10 mouse cellular contexts compared by ENCODE assay signal in the genomic region with DNA sequence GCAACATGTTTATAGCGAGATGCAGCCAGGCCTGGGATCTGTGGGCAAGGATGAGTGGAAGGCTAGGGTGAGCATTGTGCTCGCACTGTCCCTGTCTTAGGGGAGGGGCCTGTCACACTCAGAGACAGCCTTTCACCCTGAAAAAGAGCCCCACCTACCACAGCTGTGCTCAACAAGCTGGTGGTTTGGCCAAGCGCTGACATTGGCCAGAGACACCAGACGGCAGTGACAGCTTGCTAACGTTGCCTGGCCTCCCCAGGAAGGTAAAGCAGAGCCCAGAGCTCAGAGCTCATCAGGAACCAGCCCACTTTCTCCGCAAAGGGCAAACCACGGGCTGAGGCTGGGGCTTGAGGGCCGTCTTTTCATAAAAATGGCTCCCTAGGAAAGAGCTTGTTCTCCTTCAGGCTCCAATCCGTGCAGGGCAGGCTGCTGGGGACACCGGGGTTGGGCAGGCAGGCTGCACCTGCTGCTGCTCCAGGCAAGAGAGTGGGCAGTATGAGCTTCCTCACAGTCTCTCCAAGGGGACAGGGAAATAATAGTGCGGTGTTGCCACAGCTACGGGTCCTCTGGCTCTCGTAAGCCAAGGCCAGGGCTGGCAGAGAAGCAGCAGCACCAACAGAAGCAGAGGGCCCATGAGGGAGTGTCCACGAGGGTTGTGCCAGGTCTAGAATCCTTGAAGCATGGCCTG. TPM values are rescaled to one million over a fixed set of nuclear protein-coding genes. Genes with fewer than 3 reads are reported as not detected.
DNase-seq lines count a peak whose midpoint lies in the region; ATAC-seq and TF ChIP-seq lines count a peak whose summit lies in the region.
"Had no signal": no experiment of that assay in that cellular context is flagged by ENCODE, and none has a peak within 500 bp of the region (broad histone marks: within the 10 kb centered on the region; RNA-seq: fewer than 3 reads in every experiment).

No protein-coding gene starts in this region.

- WGBS in heart, embryonic 14.5 days = 36% methylated on average over 14 of the region's 14 CpGs
- WGBS in midbrain, embryonic 13.5 days = 37% methylated on average over 14 of the region's 14 CpGs

- H3K9ac ChIP-seq in heart, embryonic 14.5 days (ENCODE audit: low read length) = peak overlapping the region; percentile 27; the same call in 1 of the 2 replicates
- peak overlapping the region; percentile 5; the same call in 1 of the 2 replicates for H3K9ac ChIP-seq in midbrain, embryonic 13.5 days (replicated peaks)
- H3K9ac ChIP-seq: stomach, embryonic 15.5 days had no signal

- H3K4me2 ChIP-seq in heart, embryonic 14.5 days (ENCODE audit: low read length) = no peak overlapping the region
- no peak overlapping the region for H3K4me2 ChIP-seq in midbrain, embryonic 13.5 days (replicated peaks)
- H3K4me2 ChIP-seq: stomach, embryonic 15.5 days had no signal

- no peak for TF ChIP-seq CTCF in cortical plate, adult 2 months (IDR thresholded peaks at IDR 0.05; ENCODE audit: extremely low read depth, insufficient read depth, low read length)

- ATAC-seq in heart, embryonic 14.5 days (ENCODE audit: insufficient number of reproducible peaks, insufficient read depth, low FRiP score, low read depth) = 0 out of 2 replicates have a peak, but pooled peaks have one; percentile 36
- ATAC-seq in midbrain, embryonic 13.5 days = no peak
- ATAC-seq: Patski had no signal

- no peaks in the 10 kb centered on the region for H3K9me3 ChIP-seq in heart, embryonic 14.5 days (ENCODE audit: control insufficient read depth, low read length)
- no peaks in the 10 kb centered on the region for H3K9me3 ChIP-seq in midbrain, embryonic 13.5 days
- H3K9me3 ChIP-seq: stomach, embryonic 15.5 days had no signal

- H3K4me1 ChIP-seq in heart, embryonic 14.5 days (ENCODE audit: control insufficient read depth in 2 of 2, insufficient read depth in 2 of 2, low read length in 2 of 2) = peaks cover 19 to 32% of the 10 kb centered on the region in 2 experiments
- H3K4me1 ChIP-seq in cortical plate, adult 2 months (ENCODE audit: control insufficient read depth, insufficient read depth, low read length) = no peaks in the 10 kb centered on the region
- peaks cover 33% of the 10 kb centered on the region for H3K4me1 ChIP-seq in midbrain, embryonic 13.5 days (replicated peaks)

- H3K27me3 ChIP-seq in heart, embryonic 14.5 days (ENCODE audit: control insufficient read depth, insufficient read depth, low read length) = peaks cover 30% of the 10 kb centered on the region
- peaks cover 11% of the 10 kb centered on the region for H3K27me3 ChIP-seq in midbrain, embryonic 13.5 days
- H3K27me3 ChIP-seq: Patski had no signal

- H3K27ac ChIP-seq in heart, embryonic 14.5 days (replicated peaks in 1 of 2; ENCODE audit: control insufficient read depth in 1 of 2, insufficient read depth in 1 of 2, low read depth in 2 of 2, low read length in 2 of 2) = 0 out of 4 replicates have a peak overlapping the region, but pooled peaks of 1 of the 2 experiments have one; percentile 4
- no peak overlapping the region for H3K27ac ChIP-seq in cortical plate, adult 2 months (ENCODE audit: insufficient read depth, low read length)
- no peak overlapping the region for H3K27ac ChIP-seq in midbrain, embryonic 13.5 days
- H3K27ac ChIP-seq: stomach, embryonic 15.5 days had no signal

- H3K36me3 ChIP-seq in heart, embryonic 14.5 days (ENCODE audit: control insufficient read depth, insufficient read depth, low read length) = no peaks in the 10 kb centered on the region
- no peaks in the 10 kb centered on the region for H3K36me3 ChIP-seq in midbrain, embryonic 13.5 days
- H3K36me3 ChIP-seq: stomach, embryonic 15.5 days had no signal

- no peak overlapping the region for H3K4me3 ChIP-seq in heart, embryonic 14.5 days (ENCODE audit: control insufficient read depth in 1 of 2, insufficient read depth in 1 of 2, low read depth in 1 of 2, low read length in 2 of 2)
- no peak overlapping the region for H3K4me3 ChIP-seq in cortical plate, adult 2 months (ENCODE audit: insufficient read depth, low read length)
- no peak overlapping the region for H3K4me3 ChIP-seq in midbrain, embryonic 13.5 days (replicated peaks)
- H3K4me3 ChIP-seq: stomach, embryonic 15.5 days had no signal

- DNase-seq in heart, adult 18-20 months = no peak
- DNase-seq in adrenal gland, adult 8-10 months = peak; percentile 52
- no peak for DNase-seq in spleen, postnatal 14 days (ENCODE audit: low spot score in 2 of 2)
- DNase-seq in urinary bladder, postnatal 25 days (ENCODE audit: low spot score) = no peak
- DNase-seq in layer of hippocampus, postnatal 36 days = no peak

- 0 out of 2 replicates have a peak, but pooled peaks have one; percentile 4 for TF ChIP-seq POLR2A in cortical plate, adult 2 months (IDR thresholded peaks at IDR 0.05; ENCODE audit: extremely low read depth, insufficient read depth, low read length)

RNA-seq across cellular contexts. Expression of a gene that starts 4.3 kb away (rescaled TPM):
- polyA plus RNA-seq in heart, embryonic 14.5 days (2014; fragmentation: Nextera tagmentation; extraction: Ambion mirVana) = 0.43 and 1.1 TPM in 2 replicates
- total RNA-seq in heart, adult 18-20 months (2021) = 1 to 10 TPM; 3.8 to 4.3 TPM
- total RNA-seq in adrenal gland, adult 8-10 months (2022) = 10 to 100 TPM; 14.3 to 22.8 (median 18.3) TPM
- 208 and 235 TPM in 2 replicates for polyA plus RNA-seq in cortical plate, adult 2 months (2012; rRNA removed)
- polyA plus RNA-seq in midbrain, embryonic 13.5 days (2015; fragmentation: Nextera tagmentation; extraction: Ambion mirVana) = 15.1 and 18.6 TPM in 2 replicates
- total RNA-seq in layer of hippocampus, postnatal 36 days (2021) = 100 to 1,000 TPM; 213 to 224 TPM

RNA-seq across cellular contexts. Expression of a gene that starts 35.4 kb away (rescaled TPM):
- polyA plus RNA-seq in heart, embryonic 14.5 days (2014; fragmentation: Nextera tagmentation; extraction: Ambion mirVana) = 11.6 and 12.1 TPM in 2 replicates
- 10 to 100 TPM in 1 of 2 experiments, 1 to 10 TPM in 1; 6.5 to 10.5 TPM for total RNA-seq in heart, adult 18-20 months (2021)
- 100 to 1,000 TPM in 2 of 4 experiments, 10 to 100 TPM in 2; 42.9 to 315 (median 94.5) TPM for total RNA-seq in adrenal gland, adult 8-10 months (2022)
- polyA plus RNA-seq in cortical plate, adult 2 months (2012; rRNA removed) = 32.1 and 39.6 TPM in 2 replicates
- polyA plus RNA-seq in midbrain, embryonic 13.5 days (2015; fragmentation: Nextera tagmentation; extraction: Ambion mirVana) = 29.3 and 37.9 TPM in 2 replicates
- 10 to 100 TPM; 28.7 to 33.0 TPM for total RNA-seq in layer of hippocampus, postnatal 36 days (2021)

RNA-seq across cellular contexts. Expression of a gene that starts 47.3 kb away (rescaled TPM):
- polyA plus RNA-seq in heart, embryonic 14.5 days (2014; fragmentation: Nextera tagmentation; extraction: Ambion mirVana) = 11.7 and 13.9 TPM in 2 replicates
- total RNA-seq in heart, adult 18-20 months (2021) = 1 to 10 TPM; 5.9 to 8.2 TPM
- 10 to 100 TPM; 15.2 to 19.1 (median 15.7) TPM for total RNA-seq in adrenal gland, adult 8-10 months (2022)
- polyA plus RNA-seq in cortical plate, adult 2 months (2012; rRNA removed) = 30.8 and 32.6 TPM in 2 replicates
- polyA plus RNA-seq in midbrain, embryonic 13.5 days (2015; fragmentation: Nextera tagmentation; extraction: Ambion mirVana) = 19.9 and 20.9 TPM in 2 replicates
- 10 to 100 TPM; 15.1 to 16.9 TPM for total RNA-seq in layer of hippocampus, postnatal 36 days (2021)

RNA-seq across cellular contexts. Expression of a gene that starts 47.5 kb away (rescaled TPM):
- polyA plus RNA-seq in heart, embryonic 14.5 days (2014; fragmentation: Nextera tagmentation; extraction: Ambion mirVana) = 119 and 121 TPM in 2 replicates
- total RNA-seq in heart, adult 18-20 months (2021) = 10 to 100 TPM; 85.2 to 94.9 TPM
- total RNA-seq in adrenal gland, adult 8-10 months (2022) = 10 to 100 TPM; 55.2 to 74.8 (median 64.3) TPM
- polyA plus RNA-seq in cortical plate, adult 2 months (2012; rRNA removed) = 52.8 and 54.7 TPM in 2 replicates
- polyA plus RNA-seq in midbrain, embryonic 13.5 days (2015; fragmentation: Nextera tagmentation; extraction: Ambion mirVana) = 59.2 and 63.7 TPM in 2 replicates
- 10 to 100 TPM; 34.7 to 35.9 TPM for total RNA-seq in layer of hippocampus, postnatal 36 days (2021)

Comparison
In these comparisons a context has a peak if more than half of its experiments do, and no peak if none do; other contexts are left out.
1. RNA of a gene that starts 4.3 kb away (total RNA-seq): 213 to 224 TPM in layer of hippocampus, postnatal 36 days; 14.3 to 22.8 TPM in adrenal gland, adult 8-10 months and 3.8 to 4.3 TPM in heart, adult 18-20 months; every median in the first group is over 4 times any median in the second.